8 mouse cellular contexts compared by ENCODE assay signal in the genomic region with DNA sequence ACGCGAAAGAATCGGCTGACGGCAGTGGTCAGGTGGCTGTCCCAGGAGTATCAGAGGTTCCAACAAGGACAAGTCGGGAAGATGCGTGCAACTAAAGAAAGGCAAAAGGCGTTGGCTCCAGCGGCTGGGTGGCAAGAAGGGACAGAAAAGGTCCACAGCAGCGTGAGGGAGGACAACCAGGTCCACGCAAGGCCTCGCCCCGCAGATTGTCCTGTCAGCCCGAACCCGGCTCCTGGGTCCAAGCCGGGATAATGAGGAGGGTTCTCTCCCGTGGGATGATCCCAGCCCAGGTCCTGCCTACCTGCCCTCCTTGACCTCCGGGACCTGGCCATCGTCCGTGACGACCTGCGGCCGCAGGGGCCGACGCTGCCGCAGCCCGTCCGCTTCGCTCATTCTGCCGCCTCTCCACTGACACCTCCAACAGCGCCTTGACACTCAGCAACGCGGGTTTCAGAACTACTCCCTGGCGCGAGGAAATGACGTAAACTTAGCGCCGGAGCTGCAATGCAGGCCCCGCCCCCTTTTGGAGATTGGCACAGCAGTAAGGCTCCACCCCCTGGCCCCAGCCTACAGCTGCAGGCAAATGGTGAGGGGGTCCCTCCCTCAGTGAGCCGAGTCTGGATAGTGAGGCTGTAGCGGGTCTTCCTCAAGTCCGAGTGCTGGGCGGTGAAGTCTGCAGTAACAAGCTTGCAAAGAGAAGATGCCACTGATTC. TPM values are rescaled to one million over a fixed set of nuclear protein-coding genes. Genes with fewer than 3 reads are reported as not detected.
A peak's percentile ranks its signal among the peaks of the same experiment; 100 is the strongest.
DNase-seq lines count a peak whose midpoint lies in the region; ATAC-seq lines count a peak whose summit lies in the region.

Apmap (minus strand) TSS at position 481 of the 713 bp plus-strand sequence.

- peak; percentile 98 for DNase-seq in ZHBTc4 (ENCODE audit: low read depth, low spot score)
- peak; percentile 92 to 93 for DNase-seq in gastrocnemius, adult 8-10 months (ENCODE audit: low spot score in 2 of 2)
- DNase-seq in hindlimb bud, embryonic 11.5 days (ENCODE audit: extremely low spot score, low read depth, low spot score): peak; percentile 85
- DNase-seq in left cerebral cortex, adult 8-10 months (ENCODE audit: low spot score in 2 of 2): peak; percentile 94 to 95
- peak; percentile 98 for DNase-seq in right cerebral cortex, postnatal 10 days (ENCODE audit: low spot score in 2 of 2)
- peak; percentile 97 for DNase-seq in urinary bladder, postnatal 25 days (ENCODE audit: low spot score)

- H3K36me3 ChIP-seq in megakaryocyte, embryonic 14.5 days (replicated peaks; ENCODE audit: low read length): peaks cover 15% of the 10 kb centered on the region

- H3K9me3 ChIP-seq in megakaryocyte, embryonic 14.5 days: no peaks in the 10 kb centered on the region

- peaks cover 45% of the 10 kb centered on the region for H3K4me1 ChIP-seq in megakaryocyte, embryonic 14.5 days

- peaks cover 12% of the 10 kb centered on the region for H3K27me3 ChIP-seq in megakaryocyte, embryonic 14.5 days (replicated peaks)

- peak; percentile 95 for ATAC-seq in common myeloid progenitor, adult 5-6 weeks (replicated peaks; ENCODE audit: low read depth, poor library complexity, severe bottlenecking)

- peak within 1 kb of the TSS; percentile 99 for H3K4me3 ChIP-seq in megakaryocyte, embryonic 14.5 days (replicated peaks)

RNA-seq across cellular contexts. Expression of gene Apmap, which starts in this region (rescaled TPM):
- total RNA-seq in common myeloid progenitor, adult 5-6 weeks (2017): 42.3 and 46.1 TPM in 2 replicates
- total RNA-seq in gastrocnemius, adult 8-10 months (2022): 10 to 100 TPM; 17.2 to 19.3 (median 18.1) TPM
- 10 to 100 TPM; 58.1 to 66.8 (median 60.4) TPM for total RNA-seq in left cerebral cortex, adult 8-10 months (2022)
- 29.0 and 66.7 TPM in 2 replicates for polyA plus RNA-seq in megakaryocyte, embryonic 14.5 days (2012; ENCODE audit: insufficient read depth, low replicate concordance)

Comparison
In these comparisons a context has a peak if more than half of its experiments do, and no peak if none do; other contexts are left out.
1. Peak in every context shown above with its lines: DNase-seq, ATAC-seq and H3K4me3 ChIP-seq.